Mouse (Mus musculus) gastrocnemius, postnatal 14 days (tissue): ENCODE data around the gene Slc35f3. TPM values are rescaled to one million over a fixed set of nuclear protein-coding genes. Genes with fewer than 3 reads are reported as not detected.

Experiments
- DNase-seq: peaks from one replicate; pipeline ENCODE4 v3.0.0; 2021; ENCODE audit warnings: mixed read lengths
- intact Hi-C: fragments of 180-260 bp; cut with DNase I; formaldehyde crosslinking; loops from one replicate; pipeline ENCODE4 v1.15.1; 2025; ENCODE audit warnings: low total_unique reads
- total RNA-seq, 2 experiments: library from RNA; stranded (reverse); gene quantifications; 2 replicates each; pipeline ENCODE4 v1.2.3; 2021

Gene Slc35f3
- total RNA-seq, 2 experiments from 2014 or later: 0.13 to 0.14 TPM

DNA sequence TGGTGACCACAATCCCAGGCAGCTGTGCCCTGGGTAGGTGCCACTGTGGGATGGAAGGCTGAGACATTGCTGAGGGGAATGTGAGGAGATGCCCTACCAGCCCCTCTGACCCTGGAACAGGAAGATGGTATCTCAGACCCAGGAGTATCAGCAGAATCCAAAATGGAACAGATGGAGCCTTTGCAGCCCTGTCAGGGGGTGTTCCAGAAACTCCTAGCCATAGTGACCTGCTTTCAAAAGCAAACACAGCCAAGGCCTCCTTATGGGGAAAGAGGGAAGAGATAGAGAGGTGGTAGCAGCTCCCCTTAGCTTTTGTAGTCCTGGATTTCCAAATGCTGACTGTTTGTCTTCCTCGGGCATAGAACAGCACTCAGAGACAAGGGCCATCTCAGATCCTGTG is 27.8 kb downstream of the Slc35f3 start:
- intact Hi-C loops: no loop called here

DNA sequence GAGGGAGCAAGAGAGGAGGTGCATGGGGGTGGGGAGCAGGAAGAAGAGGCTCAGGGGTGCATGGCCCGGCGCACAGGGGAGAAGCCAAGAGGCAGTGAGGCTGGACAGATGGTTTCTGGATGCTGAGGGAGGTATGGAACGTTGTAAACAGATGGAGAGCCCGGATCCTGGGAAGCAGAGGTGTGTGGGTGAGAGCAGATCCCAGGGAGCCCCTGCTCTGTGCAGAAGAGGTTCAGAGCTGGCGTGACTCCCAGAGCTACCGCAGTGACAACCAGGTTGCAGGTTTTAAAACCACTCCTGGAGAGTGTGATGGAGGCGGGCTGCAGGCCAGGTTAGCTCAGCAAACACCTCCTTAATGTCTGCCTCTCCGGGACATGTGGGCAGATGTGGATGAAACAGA is 28.4 kb downstream of the Slc35f3 start:
- DNase-seq: no peak
- intact Hi-C loops: no loop called here

More for the DNA sequence above, 27.8 kb downstream of the Slc35f3 start:
- DNase-seq: no peak

DNA sequence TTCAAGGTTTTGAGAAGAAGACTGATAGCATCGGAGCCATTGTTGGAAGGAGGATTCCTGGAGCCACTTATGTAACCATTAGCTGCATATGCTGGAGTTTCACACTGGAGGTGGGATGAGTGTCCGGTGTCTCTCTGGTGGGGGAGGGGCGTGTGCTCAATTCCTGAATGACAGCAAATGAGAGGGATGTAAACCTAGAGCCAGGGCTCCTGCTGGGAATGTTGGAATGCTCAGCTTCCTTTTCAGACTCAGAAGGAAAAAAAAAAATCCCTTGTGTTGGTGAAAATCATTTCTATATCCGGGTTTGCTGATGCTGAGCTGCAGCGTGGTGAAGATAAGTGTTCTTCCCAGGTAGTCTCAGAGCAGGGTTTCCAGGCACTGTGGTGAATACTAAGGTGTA is 29.4 kb downstream of the Slc35f3 start:
- no peak for DNase-seq
- intact Hi-C loops: no loop called here

DNA sequence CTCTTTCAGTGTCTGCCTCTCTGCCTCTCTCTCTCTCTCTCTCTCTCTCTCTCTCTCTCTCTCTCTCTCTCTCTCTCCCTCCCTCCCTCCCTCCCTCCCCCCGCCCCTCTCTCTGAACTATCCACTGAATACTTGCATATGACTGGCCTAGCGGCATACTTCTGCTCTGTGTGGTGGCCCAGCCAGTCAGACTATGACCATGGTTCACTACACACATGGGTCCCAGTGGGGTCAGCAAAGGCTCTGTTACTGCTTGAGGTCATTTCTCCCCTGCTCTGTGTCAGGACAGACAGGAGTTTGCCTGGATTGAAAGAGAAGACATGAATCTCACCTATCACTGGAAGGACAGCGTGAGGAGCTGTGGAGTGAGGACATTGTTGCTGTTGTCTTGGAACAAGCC is 40.5 kb downstream of the Slc35f3 start:
- intact Hi-C loops: no loop called here
- no peak for DNase-seq

DNA sequence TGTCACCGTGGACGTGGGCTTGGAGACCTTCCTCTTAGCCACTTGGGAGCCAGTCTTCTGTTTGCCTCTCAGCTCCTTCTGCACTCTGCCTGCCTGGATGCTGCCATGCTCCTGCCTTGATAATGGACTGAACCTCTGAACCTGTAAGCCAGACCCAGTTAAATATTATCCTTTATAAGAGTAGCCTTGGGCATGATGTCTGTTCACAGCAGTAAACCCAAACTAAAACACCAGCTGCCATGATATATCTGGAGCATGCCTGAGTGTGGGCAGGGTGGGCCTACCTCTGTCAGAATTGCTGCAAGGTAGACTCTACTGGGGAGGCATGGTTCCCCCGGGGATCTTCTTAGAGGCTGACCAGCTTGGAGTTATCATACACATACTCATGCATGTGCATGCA is 41.0 kb downstream of the Slc35f3 start:
- DNase-seq: no peak
- intact Hi-C loops: no loop called here

DNA sequence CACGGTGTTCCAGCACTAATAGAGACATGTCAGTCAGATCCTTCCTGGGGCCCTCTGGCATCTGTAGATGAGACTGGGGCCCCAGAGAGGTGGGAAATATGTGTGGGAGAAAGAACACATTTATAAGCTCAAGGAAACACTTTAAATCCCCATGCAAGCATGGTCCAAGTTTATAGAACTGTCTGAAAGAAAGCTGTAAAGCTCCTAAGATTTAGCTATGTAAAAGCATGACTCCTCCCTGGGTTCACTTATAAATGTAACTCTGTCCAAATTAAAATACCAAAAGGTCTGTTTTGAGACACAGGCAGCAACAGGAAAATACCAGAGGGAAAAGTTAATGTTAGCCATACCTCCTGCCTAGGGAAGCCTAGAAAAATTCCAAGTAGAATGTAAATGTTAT is 42.8 kb downstream of the Slc35f3 start:
- intact Hi-C loops: no loop called here

DNA sequence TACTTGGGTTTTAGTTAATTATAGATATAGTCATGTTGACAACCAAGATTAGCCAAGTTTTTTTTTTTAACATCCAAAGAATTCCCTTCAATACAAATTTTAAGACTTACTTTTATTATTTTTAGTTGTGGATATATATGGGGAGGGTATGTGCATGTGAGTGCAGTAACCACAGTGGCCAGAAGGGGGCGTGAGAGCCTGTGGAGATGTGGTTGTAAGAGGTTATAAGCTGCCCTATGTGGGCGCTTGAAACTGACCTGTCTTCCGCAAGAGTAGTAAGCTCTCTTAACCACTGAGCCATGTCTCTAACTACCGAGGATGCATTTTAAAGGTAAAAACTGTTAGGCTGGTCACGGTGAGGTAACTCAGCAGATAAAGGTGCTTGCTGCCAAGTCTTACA is 45.1 kb downstream of the Slc35f3 start:
- intact Hi-C loops: no loop called here

More for the DNA sequence above, 42.8 kb downstream of the Slc35f3 start:
- DNase-seq: no peak

DNA sequence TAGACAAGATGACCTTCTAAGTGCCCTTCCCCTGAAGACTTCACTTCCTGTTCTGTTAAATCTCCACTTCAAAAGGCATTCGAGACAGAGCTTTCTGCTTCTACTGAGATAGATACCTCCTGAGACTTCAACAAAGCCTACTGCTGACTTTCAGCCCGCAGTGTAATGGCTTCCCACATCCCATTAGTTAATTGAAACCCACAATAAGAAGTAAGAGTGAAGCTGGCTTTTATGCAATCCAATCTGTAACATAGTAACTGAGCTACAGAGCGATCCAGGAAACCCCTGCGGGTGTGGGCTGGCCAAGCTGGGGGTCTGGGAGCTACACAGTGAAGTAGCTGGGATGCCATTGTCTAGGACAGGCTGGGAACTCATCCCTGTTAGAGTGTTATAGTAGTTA is 46.7 kb downstream of the Slc35f3 start:
- DNase-seq: no peak
- intact Hi-C loops: no loop called here

More for the DNA sequence above, 45.1 kb downstream of the Slc35f3 start:
- no peak for DNase-seq

DNA sequence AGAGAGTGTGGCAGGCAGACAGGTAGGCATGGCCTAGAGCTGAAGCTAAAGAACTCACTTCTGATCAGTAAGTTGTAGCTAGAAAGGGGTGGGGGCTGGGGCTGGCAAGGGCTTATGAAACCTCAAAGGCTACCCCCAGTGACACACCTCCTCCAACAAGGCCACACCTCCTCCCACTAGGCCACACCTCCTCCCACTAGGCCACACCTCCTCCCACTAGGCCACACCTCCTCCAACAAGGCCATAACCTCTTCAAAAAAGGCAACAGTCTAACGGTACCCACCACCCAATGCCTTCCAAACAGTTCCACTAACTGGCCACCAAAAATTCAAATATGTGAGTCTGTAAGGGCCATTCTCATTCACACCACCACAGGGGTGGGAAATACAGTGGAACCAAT is 54.9 kb downstream of the Slc35f3 start:
- no peak for DNase-seq
- intact Hi-C loops: no loop called here

DNA sequence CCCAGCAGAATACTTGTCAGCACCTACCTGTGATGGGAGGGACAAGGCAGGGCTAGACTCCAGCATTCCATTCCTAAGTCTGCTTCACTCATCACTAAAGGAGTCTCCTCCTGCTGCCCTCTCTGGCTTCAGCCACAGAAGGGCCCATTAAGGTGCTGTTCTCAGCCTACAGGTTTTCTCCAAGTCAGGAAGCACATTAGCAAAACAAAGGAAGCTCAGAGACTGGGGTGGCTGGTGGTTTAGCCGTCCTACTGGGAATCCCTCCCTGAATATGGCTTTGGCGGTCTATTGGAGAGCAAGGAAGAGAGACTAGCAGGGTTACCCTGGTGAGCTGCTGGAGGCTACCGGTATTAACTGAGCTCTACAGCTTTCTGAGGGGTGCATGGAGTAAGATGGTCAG is 59.6 kb downstream of the Slc35f3 start:
- intact Hi-C loops: no loop called here
- DNase-seq: no peak

DNA sequence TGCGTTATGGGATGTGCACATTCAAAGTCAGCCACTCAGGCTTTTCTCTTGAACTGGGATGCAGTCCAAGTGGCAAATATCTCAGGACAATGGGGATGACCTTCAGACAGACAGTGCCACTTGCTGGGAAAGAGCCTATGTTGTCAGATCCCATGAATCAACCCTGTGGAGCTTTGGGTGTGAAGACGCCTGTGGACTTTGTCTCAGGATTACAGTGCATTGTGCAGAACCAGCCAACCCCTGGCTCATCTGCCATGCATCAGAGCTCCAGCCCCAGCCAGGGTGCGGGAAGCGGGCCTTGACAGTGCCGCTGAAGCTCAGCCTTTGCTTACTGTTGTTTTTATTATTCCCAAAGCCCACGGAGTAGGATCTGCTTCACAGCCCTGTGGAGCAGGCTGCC is 60.9 kb downstream of the Slc35f3 start:
- no peak for DNase-seq
- intact Hi-C loops: no loop called here

DNA sequence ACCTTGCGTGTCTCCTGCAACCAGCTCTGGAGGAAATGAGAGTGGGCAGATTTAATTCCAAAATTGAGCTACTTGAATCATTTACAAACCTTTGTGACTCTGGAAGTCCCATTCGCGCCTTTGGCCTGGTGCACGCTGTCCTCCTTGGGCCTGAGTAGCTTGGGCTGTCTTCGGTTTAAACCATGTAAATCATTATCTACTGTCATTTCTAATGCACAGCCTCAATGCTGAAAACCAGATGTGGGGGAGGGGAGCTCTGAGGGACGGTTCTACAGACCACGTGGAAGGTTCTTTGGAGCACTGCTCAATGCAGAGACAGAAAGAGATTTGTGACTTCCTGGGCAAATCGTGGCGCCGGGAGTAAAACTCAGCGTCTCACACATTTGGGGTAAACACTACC is 61.7 kb downstream of the Slc35f3 start:
- DNase-seq: no peak
- intact Hi-C loops: no loop called here

DNA sequence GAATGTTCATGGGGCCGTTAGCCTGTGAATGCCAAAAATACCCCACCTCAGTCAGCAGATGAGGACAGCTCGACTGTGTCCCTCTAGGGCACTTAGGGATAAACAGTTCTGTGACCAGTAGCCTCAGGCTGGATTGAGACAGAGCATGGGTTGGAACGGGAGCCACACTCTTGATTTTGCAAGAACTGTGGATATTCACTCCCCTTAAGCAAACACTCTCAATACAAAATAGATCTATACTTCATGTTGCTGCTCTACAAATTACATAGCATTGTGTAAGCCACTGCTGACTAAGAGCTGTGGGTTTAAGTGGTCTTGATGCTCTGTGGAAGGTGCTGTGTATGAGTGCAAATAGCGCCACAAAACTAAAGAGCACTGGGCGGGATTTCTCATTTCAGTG is 62.3 kb downstream of the Slc35f3 start:
- intact Hi-C loops: no loop called here
- DNase-seq: no peak

DNA sequence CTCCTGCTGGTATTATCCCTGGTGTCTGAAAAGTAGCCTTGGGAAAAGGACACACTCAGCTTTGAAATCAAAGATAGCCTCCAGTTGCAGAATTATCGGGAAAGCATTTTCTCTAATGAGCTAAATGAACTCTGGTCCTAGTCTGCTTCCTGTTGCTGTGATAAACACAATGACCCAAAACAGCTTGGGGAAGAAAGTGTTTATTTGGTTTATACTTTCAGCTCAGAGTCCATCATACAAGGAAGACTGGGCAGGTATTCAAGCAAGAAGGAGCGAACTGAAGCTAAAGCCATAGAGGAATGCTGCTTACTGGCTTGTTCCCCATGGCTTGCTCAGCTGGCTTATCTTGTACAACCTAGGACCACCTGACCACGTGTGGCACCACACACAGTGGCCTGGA is 67.9 kb downstream of the Slc35f3 start:
- no peak for DNase-seq
- intact Hi-C loops: no loop called here

DNA sequence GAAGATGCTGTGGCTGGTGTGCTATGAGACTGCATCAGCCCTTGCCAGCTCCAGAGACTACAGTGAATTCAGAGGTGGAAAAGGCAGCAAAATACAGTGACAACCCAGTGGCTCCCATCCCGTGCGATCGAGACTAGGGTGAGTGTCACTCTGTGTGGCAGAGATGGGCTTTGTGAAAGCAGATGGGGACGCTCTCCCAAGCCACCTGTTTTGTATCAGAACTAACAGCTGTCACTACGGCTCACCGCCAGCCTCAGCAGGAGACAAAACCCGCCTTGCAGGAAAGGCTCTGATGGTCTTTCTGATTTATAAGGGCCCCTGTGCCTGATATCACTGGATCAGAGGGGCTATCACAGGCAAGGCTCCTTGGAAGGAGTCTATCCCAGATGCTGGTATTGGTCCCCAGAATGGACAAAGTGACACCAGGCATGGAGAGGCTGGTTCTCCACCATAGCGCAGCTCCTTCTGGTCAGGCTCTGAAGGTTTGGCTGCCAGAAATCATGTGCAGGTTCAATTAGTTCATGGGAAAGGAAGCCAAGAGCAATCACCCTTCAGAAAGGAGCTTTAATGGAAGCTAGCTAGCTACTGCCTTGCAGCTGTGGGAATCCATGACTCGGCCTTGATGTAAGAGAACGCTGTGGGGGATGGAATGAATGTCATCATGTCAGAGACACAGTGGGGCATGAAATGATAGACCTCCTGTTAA is 70.1 kb downstream of the Slc35f3 start:
- intact Hi-C loops: no loop called here
- no peak for DNase-seq

DNA sequence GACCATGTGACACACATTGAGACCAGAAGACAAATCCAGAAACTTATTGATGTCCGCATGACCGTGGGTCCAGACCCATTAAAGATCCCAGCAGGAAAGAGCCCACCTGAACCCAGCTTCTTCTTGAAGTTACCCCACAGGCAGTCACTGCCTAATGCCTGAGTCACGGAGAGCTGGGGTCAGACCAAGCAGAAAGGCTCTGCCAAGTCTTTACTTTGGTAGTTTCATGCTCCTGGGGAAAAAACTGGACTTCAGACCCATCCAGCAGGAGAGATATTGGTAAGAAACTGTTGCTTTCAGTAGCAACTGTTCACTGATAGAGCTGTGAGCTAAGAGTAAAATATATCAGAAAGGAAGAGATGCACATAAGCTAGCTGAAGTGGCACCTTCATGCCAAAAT is 73.5 kb downstream of the Slc35f3 start:
- DNase-seq: no peak
- intact Hi-C loops: no loop called here

DNA sequence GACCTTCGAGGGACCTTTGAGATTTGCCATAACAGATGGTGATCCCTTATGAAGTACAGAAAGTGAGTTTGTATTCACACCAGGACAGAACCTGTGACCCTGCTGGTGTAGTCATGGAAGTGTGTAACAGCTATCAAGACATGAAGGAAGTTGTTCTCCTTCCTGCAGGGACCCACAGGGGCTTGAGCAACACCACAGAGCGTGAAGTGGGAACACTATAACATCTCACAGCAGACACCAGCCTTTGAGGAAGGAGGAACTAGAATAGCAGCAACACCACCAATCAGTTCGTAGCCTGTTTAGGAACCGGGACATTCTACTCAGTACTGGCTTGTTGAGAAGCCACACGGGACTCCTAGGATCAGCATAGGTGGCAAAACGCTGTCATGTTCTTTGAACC is 81.2 kb downstream of the Slc35f3 start:
- intact Hi-C loops: no loop called here
- no peak for DNase-seq

DNA sequence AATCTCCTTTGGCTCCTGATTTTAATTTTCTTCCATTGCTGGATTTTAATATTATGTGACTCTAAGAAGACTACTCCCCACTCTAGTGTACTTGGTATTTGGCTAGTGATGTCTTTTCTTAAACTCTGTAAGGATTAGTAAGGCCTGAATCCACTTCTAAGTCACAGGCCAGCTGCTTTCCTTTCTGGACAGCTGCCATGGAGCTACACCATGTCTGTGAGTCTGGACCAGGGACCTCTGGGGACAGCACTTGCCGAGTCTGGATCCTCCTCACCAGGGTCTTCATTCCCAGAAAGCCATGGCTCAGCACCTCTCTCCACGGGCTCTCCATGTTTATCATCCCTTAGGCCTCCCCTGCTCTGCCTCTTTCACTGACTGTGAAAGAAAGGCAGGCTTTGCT is 81.8 kb downstream of the Slc35f3 start:
- intact Hi-C loops: loop anchor here (10.0 kb wide), 1 partner anchor 115 kb away; no protein-coding TSS in a partner anchor
- DNase-seq: peak; percentile 13

DNA sequence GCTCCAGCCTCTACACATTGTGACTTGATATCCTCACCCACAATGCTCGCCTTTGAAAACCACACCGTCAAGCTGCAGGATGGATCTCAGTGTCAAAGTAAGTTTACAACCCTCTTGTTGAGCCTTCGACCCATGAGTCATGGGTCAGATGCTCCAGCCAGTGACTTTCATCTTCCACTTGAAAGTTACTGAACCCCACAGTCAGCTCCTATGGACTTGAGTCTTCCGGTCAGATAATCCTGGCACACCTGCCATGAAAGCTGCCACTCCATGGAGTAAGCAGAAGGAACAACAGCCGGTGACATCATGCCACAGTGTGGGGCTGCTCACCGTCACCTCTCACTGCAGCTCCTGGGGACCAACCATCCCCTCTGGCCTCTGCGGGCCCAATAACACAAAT is 82.9 kb downstream of the Slc35f3 start:
- intact Hi-C loops: loop anchor here (10.0 kb wide), 1 partner anchor 116 kb away; no protein-coding TSS in a partner anchor

DNA sequence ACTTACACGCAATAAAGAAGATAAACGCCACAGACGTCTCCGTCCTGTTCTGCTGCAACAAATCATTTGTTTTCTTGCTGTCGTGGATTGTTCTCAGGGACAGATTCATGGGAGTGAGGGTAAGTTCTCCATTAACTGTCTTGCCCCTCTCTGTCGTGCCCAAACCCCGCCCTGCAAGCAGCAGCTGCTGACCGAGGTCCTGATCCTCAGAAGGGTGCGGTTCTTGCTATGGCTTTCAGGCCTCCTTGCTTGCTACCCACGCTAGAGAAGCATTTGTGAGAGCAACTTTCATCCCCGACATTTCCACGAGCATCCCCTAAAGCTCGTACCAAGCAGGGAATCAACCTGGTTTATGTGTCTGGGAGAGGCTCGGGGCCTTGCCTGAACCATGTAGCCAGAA is 83.9 kb downstream of the Slc35f3 start:
- intact Hi-C loops: loop anchor here (10.0 kb wide), 1 partner anchor 117 kb away; no protein-coding TSS in a partner anchor
- no peak for DNase-seq

More for the DNA sequence above, 82.9 kb downstream of the Slc35f3 start:
- DNase-seq: no peak

DNA sequence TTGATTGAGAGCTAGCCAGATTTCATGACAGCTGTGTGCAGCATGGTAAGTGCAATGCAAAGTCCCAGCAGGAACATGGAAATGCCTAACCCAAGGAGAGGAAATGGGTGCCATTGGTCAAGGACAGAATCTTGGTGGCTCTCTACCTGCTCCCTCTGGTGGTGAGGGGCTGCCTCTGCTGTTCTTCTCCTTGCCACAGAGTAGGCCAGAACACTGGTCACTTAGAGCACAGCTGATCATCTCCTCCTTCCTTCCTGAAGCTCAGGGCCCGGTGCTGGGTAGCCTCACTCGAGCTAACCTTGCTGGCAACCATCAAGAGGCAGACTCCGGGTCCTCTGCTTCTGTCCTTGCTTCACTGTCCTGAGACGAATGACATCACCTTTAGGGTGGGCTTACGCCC is 84.4 kb downstream of the Slc35f3 start:
- intact Hi-C loops: loop anchor here (10.0 kb wide), 1 partner anchor 118 kb away; no protein-coding TSS in a partner anchor
- DNase-seq: peak; percentile 12

DNA sequence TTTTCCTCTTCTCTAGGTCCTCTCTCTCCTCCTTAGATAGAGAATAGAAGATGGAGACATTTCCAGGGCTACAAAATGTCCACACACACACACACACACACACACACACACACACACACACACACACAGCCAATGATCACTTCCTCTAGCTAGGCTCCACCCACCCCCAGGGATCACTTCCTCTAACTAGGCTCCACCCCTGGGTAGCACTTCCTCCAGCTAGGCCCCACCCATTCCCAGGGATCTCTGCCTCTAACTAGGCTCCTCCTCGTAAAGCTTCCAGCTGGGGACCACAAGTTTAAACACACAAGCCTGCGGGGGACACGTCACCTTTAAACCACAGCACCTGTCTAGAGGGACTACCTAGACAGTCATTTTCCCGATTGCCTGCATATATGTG is 89.2 kb downstream of the Slc35f3 start:
- DNase-seq: no peak
- intact Hi-C loops: loop anchor here (10.0 kb wide), 1 partner anchor 123 kb away; no protein-coding TSS in a partner anchor
